Mouse (Mus musculus): ENCODE measurements around the gene Smim6.

- TF ChIP-seq MAFK (IDR thresholded peaks at IDR 0.05; ENCODE audit: insufficient read depth, low read depth, low read length) (no peak), ZC3H11A (IDR thresholded peaks at IDR 0.05; ENCODE audit: borderline replicate concordance, low read depth, low read length) (no peak), CHD2 (IDR thresholded peaks at IDR 0.05; ENCODE audit: low read depth, low read length) (no peak), HCFC1 (IDR thresholded peaks at IDR 0.05; ENCODE audit: borderline replicate concordance, insufficient read depth, low read length) (no peak), ZNF384 (IDR thresholded peaks at IDR 0.05; ENCODE audit: low read depth, low read length) (no peak)
Measured at GRCm38 (mm10) chr11:115898886-115899285, 12.9 kb upstream of the Smim6 start.
